Mouse (Mus musculus): ENCODE measurements around the gene Cracr2a. TPM values are rescaled to one million over a fixed set of nuclear protein-coding genes. Genes with fewer than 3 reads are reported as not detected.
"Not testable (repeated sequence)": the region's sequence is repeated elsewhere in the genome, so short reads cannot be mapped to it uniquely, and the experiment has no call there.

The Cracr2a gene
- total RNA-seq (2022), result 1 to 10 TPM; 2.1 to 4.3 (median 4.1) TPM

DNA sequence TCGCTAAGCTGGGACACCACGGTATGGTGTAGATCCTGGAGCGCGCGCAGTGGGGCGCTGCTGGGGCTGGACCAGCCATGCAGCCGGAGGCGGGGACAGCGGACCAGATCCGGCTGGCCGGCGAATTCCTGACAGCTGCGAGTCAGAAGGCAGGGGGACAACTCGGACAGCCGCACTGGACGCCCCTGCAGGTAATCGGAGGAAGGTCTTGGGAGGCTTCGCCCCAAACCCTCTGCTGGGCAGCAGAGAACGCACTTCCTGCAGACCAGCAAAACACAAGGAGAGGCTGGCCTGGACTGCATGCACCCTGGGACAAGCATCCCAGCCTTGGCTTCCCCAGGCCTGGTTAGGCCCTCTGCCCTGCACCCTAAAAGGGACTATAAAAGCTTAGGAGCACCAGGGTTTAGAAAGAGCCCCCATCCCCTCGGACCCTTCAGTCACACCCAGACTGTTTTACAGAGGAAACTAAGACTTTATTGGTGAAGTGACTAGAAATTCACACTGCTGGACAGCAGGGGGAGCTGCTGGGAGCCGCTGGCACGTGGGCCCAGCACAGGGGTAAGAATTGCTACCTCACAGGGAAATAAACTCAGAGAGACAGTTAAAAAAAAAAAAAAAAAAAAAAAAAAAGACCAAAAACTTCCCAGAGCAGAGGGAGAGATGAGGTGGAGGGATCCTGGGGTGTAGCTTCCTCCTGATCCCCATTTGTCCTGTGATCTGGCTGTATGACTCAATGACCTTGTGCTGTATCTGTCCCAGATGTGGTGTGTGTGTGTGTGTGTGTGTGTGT, at the start of gene Cracr2a:
TSS of gene Cracr2a (plus strand) at position 108 of the 790 bp plus-strand sequence.
- peak; percentile 70 for DNase-seq

DNA sequence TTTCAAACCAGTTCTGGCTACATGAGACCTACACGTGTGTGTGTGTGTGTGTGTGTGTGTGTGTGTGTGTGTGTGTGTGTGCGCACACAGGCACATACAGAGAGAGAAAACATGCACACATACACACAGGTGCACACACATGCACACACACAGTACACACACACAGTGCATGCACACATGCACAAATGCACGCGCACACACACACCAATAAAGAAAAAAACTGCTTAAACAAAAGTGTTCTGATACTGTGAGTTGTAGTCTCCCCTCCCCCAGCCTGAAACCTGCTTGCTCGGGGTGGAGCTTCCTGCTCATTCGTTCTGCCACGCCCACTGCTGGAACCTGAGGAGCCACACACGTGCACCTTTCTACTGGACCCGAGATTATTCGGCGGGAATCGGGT, 47.4 kb upstream of the Cracr2a start:
- DNase-seq, result not testable (repeated sequence)

DNA sequence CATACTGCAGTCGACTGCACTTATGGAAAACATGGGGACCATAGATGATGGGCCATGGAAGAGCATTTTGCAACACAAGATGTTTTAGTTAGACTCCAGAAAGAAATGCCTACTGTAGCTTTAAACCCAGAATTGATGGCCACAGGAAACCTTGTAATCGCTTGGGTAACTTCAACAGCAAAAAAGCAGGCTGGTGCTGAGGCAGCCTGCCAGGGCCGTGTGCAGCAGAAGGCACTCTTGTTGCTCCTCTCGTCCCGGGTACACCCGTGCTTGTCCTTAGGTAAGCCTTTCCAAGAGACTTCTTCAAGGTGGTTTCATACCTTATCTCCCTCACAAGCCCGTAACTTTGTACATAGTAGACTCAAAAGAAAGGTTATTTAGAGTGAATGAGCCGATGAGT, 40.0 kb upstream of the Cracr2a start:
- DNase-seq, result no peak

DNA sequence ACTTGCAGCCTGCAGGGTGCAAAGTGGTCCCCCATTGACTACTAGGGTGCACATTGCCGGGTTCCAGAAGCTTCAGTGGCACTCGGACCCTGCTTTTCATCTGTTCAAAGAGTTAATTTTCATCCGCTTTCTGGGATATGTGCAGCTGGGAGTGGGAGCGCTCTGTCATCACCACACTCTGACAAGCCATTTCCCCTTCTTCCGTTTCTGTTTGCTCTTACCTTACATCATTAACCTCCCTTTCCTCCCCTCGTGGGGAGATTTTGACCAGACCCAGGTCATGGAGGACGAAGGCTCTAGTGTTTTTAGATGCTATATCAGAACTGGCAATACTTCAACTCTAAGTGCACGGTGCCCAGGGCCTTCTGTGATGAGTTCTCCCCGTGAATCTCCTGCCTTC, 38.8 kb upstream of the Cracr2a start:
- no peak for DNase-seq

DNA sequence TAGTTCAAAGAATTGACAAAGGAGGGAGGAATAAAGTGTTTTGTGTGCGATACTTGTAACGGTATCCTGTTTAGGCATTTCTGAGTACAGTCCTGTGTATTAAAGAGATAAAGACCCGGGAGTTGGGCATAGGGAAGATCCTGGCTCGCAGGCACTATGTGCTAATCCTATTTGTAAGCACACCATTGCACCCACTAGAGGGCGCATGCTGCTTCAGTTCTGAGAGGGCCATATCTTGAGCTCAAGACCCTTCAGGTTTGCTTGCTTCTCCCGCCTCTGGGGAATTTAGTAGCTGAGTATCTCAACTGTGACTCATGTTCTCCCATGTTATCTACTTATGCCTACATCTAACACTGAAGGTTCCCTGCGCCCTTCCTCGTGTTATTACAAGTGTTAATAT, 36.7 kb upstream of the Cracr2a start:
- DNase-seq, result no peak

DNA sequence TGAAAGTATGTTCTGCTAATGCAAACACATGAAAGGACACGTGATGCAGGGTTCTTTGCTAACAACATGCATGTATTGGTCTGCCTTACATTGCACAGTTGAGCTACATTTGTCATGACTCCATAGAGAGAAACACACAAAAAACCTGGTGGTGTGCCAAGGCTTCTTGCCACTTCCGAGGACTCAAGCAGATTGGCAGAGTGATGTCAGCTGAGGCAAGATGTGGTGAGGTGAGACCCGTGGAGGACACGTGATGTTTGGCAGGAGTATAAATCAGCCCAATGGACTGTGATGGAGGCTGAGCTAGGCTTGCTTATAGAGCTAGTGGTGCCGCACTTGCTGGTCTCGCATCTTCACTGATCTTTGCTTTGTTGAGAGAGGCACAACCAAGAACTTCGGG, 32.5 kb upstream of the Cracr2a start:
- no peak for DNase-seq

DNA sequence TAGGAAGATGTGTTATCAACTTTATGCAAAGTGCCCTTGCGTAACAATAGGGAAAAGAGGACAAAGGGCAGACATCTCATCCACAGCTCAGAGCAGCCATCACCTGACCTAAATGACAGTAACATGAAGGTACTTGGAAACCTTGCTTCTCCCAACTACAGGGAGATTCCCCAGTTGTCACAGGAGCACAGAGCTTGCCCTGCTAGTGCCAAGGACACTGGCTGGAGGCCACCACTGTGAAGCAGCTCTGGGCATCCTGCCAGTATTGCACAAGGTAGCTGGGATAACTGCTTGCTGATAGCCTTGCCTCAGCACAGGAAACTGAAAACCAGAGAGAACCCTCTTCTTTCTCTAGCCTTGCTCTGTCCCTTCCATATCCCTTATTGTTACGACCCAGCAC, 31.7 kb upstream of the Cracr2a start:
- DNase-seq, result peak; percentile 97

DNA sequence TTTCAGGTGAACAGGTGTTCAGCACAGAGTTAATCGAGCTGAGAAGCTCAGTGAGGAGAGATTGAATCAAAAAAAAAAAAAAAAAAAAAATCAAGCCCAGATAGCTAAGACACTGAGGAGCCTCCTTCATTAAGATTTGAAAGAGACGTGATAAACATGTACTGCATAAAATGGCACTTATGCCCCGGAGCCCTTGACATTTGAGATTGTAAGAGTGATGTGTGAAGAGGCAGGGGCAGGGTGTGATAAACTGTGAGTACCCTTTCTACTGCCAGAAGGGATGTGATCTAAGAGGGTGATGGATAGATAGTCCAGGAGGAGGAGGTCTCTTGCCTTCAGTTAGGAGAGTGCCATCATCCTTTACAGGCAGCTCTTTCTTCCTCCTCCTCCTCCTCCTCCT, 30.9 kb upstream of the Cracr2a start:
- DNase-seq, result no peak

DNA sequence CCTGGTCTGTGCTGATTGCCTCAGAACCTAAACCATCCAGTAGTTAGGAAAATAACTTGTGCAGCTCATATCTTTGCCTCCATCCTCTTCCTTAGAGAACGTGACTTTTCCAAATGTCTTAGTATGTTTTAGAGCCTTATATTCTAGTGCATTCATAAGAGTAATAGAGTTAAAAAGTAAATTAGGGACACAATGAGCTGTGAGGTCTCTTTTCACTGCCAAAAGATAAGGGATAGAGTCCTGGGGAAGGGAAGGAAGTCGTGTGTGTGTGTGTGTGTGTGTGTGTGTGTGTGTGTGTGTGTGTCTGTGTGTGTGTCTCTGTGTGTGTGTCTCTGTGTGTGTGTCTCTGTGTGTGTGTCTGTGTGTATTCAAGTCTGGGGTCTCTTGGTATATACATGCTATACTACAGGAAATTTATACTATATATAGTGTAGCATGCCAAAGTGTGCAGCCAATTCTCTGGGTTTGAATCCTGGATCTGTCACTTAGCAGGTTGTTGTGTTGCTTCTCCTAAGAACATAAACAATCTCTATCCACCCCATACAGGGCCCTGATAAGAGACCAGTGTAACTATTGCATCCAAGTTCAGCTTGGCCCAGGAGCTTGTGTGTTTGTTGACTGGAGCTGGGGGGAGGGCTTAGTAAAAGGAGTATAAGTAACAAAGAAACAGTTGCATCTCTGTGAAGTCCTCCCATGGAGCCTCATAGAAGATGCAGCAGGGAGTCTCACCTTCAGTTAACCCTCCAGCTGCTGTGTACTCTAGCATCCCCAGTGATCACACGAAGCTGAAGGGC, 29.5 kb upstream of the Cracr2a start:
- no peak for DNase-seq

DNA sequence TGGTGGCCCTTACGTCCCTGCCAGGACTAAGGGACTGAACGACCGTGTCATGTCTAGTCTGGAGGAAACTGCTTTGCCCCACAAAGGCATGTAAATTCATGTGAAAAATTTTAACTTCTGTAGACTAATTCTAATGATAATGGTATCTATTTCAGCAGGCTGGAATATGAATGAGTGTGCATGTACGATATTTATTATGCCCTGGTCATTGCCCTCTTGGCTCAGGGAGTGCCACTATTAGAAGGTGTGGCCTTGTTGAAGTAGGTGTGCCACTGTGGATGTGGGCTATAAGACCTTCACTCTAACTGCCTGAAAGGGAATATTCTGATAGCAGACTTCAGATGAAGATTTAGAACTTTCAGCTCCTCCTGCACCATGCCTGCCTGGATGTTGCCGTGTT, 28.8 kb upstream of the Cracr2a start:
- DNase-seq, result no peak

DNA sequence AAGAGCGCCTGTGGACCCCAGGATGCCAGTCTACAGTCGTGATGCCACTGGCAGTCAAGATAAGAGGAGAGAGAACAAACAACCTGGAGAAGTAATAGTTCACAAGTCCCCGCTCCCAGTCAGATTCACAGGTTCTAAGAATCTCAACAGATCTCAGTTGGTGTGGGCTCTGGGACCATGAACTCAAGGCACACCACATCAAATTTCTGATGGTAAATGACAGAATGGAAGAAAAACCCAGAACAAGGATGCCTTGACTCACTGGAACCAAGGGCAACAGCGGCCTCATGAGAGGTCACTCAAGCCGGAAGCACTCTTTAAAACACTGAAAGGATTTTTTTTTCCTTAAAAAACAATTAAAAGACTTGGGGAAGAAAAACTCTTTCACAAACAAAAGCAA, 27.4 kb upstream of the Cracr2a start:
- DNase-seq, result no peak

DNA sequence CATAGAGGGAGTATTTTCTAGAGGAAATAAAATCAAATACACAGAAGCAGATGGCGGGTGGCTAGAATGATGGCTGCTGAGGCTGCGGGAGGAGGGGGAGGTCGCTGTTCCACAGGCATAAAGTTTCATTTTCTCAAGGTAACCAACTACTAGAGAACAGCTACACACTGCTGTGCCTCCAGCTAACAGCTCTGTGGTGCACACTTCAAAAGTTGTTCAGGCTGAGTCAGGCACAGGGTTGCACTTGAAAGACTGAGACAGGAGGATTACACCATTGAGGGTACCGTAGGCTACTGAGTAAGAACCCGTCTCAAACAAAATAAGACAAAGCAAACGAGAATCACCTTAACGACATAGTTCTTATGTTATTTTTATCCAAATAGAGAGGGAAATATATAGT, 24.1 kb upstream of the Cracr2a start:
- no peak for DNase-seq

DNA sequence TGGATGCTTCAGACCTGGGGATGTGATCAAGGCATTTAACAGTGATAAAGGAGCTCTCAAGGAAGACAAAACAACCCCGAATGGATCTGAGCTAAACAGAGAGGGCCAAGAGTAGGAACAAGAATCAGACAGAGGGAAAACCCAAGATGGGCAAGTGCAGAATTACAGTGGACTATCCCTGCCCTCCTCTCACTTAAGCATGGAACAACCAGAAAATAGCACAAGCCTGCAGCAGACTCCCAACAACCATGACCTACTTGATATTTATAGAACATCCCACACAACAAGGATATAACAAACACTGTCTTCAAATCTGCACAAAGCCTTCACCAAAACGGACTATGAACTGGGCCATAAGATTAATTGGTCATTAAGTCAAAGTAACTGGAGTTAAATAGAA, 23.0 kb upstream of the Cracr2a start:
- DNase-seq, result no peak

DNA sequence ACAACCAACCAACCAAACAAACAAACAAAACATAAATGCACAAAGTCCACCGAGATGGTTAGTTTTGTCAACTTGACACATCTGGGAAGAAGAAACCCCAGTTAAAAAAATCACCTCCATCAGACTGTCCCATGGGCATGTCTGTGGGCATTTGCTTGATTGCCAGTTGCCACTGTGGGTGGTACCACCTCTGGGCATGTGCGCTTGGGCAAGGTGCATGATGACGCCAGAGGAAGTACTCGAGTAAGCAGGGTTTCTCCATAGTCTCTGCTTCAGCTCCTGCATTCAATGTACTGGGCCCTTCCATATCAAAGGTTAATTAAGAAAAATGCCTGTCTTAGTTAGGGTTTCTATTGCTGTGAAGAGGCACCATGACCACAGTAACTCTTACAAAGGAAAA, 21.9 kb upstream of the Cracr2a start:
- DNase-seq, result no peak

DNA sequence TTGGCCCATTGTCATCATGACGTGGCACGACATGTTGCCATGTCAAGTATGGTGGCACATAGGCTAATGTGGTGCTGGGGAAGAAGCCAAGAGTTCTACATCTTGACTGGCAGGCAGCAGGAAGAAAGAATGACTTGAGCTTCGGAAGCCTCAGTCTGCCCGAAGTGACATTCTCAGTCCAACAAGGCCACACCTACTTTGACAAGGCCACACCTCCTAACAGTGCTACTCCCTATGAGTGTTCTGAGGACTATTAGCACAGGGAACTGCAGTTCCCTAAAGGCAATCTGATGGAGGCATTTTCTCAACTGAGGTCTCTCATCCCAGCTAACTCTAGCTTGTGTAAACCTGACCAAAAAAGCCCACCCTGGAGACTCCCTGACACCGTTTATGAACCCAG, 21.5 kb upstream of the Cracr2a start:
- no peak for DNase-seq

DNA sequence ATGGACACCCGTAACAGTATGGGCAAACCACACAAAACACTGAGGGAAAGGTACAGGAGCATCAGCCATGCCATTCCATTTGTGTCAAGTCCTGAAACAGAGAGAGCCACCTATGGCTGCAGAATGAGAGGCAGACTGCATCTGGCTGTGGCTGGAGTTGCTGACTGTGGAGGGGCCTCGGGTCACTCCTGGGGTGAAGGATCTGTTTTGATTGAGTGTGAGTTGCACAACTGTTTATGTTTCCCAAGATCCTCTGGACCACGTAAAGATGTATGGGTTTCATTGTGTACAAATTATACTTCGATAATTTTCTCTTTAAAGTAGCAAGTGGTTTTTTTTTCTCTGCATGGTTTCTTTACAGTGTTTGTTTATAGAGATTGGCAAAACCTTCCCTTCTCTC, 20.6 kb upstream of the Cracr2a start:
- DNase-seq, result no peak

DNA sequence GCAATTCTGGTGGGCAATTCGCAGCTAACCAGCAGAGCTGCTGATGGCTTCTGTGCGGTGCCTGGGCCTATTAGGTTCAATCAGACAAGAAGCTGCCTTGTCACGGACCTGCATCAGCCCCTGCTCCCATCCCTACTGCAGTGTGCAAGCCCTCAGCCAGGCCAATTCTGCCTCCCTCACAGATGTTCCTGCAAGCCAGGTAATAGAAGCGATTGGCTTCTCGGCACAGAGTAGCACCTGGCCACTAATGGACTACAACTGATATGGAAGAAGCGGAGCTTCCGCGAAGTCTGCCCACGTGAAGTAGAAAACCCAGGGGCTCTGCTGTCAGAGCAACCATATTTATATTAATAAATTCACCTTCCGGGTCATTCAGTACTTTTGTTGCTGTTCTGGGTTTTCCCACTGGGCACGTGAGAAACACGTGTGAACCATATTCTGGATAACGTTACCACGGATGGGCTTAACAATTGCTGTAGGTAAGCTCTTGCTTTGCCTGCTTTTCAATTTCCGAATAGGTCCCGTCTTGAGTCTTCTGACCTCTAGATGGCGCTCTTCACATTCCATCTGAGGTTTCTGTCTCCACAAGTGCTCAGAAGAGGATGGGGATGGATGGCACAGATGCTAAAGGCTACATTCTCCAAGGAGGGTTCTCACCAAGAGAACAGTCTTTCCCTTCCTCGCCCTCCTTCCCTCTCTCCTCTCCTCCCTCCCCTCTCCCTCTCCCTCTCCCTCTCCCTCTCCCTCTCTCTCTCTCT, 19.3 kb upstream of the Cracr2a start:
- DNase-seq, result peak; percentile 39

DNA sequence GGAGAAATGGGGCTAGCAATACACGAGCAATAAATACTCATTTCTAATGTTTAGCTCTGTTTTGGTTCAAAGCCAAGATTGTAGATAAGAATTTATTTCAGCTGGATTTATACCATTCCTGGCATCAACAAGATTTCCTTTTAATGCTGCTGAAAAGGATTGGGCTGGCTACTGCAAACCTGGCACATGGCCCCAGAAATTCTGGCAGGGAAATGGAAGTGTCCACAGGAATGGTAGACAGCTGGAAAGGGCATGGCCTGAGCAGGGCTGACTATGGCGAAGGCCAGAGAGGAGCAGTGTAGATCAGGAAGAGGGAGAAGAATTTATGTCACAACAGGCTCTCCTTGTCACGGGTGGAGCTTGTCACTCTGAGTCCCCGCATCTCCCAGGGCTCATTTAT, 14.5 kb upstream of the Cracr2a start:
- peak; percentile 42 for DNase-seq

DNA sequence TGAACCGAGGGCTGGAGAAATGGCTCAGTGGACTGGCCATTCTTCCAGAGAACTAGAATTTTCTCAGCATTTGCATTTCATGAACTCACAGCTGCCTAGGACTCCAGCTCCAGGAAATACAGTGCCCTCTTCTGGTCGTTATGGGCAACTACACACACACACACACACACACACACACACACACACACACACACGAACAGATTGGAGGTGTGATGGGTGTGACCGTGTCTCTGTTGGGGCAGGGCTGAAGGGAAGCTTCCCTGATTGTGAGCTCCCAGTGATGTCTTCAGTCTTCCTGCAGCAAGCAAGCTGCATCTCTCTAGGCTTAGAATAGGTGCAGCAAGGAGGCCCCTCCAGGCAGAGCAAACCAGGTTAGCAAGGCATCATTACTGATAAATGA, 8.2 kb upstream of the Cracr2a start:
- DNase-seq, result no peak

DNA sequence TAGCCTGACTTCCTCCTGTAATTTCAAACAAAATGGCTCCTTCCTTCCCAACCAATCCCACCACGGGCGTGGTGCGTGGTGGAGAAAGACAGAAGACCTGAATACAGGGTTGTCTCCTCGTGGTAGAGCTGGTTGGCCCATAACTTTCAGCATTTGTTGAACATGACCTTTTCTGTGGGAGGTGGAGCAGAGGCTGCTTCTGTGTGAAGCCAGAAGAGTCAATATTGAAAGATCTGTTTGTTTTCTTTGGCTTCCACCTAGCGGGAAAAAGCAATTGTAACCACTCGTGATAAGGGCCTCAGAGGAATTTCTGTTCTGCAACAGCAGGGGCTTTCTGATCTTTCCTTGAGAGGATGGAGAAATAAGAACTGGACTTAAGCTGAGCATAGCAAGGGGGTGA, 5.6 kb upstream of the Cracr2a start:
- DNase-seq, result no peak

DNA sequence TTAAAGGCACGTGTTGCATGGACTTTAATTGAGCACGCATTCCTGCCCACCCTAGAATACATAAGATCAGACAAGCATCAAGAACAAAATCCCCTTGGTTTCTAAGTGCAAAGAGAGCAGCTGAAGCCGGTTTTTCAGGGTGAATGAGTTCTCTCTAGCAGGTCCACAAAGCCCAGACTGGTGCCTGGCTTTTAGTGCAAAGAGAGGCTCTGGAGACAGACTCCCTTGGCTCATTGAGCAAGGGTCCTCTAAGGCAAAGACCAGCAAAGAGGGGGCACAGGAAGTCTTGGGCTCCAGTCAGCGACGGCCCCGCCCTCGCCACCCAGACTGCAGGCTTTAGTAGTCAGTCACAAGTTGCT, 287 bp upstream of the Cracr2a start:
- DNase-seq, result no peak

DNA sequence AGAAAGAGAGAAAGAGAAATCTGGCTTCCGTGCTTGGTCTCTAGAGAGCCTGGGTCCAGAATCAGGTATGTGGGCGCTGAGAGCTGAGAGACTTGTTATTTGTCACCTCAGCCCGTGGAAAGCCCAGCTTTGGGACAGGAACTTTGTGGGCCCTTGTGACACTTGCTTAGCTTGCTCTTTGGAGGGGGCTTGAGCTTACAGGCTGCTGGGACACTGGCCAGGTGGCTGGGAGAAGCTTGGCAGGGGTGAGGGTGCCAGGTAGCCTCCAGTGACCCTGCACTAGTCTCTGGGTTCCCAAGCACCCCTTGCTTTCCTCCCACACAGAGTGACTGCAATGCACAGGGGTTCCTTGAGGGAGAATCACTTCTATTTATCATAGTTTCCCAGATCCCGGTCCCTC, 2.4 kb downstream of the Cracr2a start:
- no peak for DNase-seq

DNA sequence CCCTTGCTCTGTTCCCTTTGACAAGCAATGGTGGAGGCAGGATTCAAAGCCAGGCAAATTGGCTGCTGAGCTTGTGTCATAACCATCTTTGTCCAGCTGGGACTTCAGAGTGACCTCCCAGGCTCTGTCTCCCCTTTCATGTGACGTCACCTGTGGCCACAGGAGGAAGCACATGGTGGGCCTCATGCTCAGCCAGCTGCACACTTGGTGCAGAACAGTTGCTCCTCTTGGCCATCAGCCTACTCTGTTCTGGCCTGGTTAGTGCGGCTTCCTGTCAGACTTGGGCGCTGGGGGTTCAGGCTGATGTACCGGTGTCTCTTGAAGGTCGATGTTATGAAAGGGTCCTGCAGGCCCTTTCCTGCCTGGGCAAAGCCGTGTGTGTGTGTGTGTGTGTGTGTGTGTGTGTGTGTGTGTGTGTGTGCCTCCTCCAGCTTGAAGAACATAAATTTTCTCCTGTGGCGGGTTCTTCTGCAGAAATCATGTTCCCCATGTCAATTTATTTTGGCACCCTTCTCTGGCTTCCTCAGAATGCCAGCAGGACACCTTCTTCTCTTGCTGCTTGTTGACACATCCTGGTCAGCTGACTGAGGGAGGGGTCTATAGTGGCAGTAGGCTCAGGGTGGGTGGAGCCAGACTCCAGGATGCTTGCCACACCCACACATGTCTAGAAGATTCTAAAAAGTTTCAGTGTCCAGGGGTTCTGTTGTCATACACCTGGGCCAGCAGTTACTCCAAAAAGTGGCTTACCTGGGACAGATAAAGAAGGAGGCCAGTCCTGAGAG, 5.0 kb downstream of the Cracr2a start:
- DNase-seq, result no peak

Measured in adrenal gland, adult 8-10 months (tissue).